Mouse (Mus musculus): ENCODE measurements around the gene Xpnpep3.
A peak's percentile ranks its signal among the peaks of the same experiment; 100 is the strongest.

Xpnpep3 gene

DNA sequence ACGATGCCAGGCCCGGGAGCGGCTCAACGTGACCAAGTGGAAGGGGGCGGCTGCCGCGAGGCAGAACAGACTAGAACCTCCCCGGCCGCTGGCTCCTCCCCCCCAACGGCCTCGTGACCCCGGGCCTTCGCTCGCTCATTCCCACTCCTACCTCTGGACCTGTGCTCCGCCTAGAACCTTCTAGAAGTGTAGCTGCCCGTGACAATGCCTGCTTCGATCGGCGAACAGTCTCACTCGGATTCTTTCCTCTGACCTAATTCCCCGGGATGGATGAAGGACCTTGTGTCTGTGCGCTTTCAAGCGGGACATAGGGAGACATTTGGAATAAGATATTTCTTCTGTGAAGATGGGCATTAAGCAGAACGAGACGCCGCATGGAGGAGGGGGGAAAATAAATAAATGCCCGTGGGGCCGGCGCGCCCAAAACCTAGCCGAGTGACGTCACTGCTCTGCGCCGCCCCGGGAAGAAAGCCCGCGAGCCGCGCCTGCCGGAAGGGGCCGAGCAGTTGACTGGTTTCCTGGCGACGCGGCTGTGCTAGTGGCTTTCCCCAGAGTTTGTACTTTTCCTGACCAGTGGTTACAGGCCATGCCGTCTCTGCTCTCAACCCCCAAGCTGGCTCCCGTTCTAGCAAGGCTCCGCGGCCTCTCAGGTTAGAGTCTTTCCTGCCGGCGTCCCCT, at the start of gene Xpnpep3, which contains the start of gene St13:
Xpnpep3 (plus strand) TSS at position 501 of the 678 bp plus-strand sequence.
St13 (minus strand) TSS at position 440 of the 678 bp plus-strand sequence.
- DNase-seq (ENCODE audit: low read depth), result peak; percentile 98

GRCm38 (mm10) chr15:81350401-81350800, 49.5 kb upstream of the Xpnpep3 start:
- DNase-seq (ENCODE audit: low read depth), result peak; percentile 30

GRCm38 (mm10) chr15:81352638-81353037, 47.3 kb upstream of the Xpnpep3 start:
- no peak for DNase-seq (ENCODE audit: low read depth)

GRCm38 (mm10) chr15:81355146-81355761, 44.7 kb upstream of the Xpnpep3 start:
- peak; percentile 61 for DNase-seq (ENCODE audit: low read depth)

- DNase-seq (ENCODE audit: low read depth), result no peak
Observed at GRCm38 (mm10) chr15:81356946-81357345, 43.0 kb upstream of the Xpnpep3 start.

DNA sequence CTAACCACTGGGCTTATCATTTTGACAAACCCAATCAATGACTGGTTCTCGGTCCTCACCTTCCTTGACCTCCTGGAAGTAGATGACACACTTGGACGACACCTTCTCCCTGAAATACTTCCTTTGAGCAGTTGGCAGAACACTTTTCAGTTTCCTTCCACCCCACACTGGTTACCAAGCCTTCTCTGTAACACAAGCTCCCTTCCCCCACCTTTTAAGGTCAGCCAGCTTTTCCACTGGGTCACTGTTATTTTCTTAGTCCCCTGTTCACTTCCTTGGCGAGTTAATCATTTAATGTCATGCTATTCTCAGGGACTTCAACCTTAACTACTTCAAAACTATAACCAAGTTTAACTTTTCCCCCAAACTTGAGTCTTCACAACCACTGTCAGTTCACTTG, 41.0 kb upstream of the Xpnpep3 start:
- DNase-seq (ENCODE audit: low read depth), result no peak

DNA sequence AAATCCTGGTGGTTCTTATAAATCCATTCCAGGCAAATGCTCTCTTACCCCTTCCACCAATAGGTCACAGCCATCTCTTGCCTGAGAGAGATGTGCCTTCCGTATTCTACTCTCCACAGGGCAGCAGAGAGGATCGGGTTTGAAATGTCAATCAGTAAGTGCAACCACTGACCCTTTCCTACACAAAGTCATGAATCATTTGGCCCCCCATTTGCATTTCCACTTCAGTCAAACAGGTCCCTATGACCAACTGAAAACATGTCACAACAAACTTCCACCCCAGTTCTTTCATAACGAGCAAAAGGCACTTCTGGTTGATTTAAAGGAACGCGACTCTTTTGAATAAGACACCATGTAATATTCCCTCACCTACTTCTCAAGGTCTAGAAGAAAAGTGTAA, 40.5 kb upstream of the Xpnpep3 start:
- no peak for DNase-seq (ENCODE audit: low read depth)

- peak; percentile 97 for DNase-seq (ENCODE audit: low read depth)
Observed at GRCm38 (mm10) chr15:81360345-81361021, 39.5 kb upstream of the Xpnpep3 start, which contains the start of gene Slc25a17. TSS of gene Slc25a17 (minus strand) at chr15:81360812.

DNA sequence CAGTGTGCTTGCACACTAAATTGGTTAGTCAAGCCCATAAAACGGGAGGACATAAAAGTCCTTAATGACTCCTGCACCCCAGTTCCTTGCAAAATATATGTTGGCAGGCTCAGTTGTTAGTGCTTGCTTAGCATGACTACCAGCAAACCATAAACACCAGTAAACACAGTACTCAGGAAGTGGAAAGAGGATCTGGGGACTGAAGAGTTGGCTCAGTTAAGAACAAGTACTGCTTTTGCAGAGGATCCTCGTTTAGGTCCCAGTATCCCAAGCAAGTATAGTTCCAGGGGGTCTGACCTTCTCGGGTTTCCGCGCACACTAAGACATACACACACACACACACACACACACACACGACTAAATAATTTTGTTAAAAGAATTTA, 38.9 kb upstream of the Xpnpep3 start:
- DNase-seq (ENCODE audit: low read depth), result no peak

GRCm38 (mm10) chr15:81361417-81362015, 38.4 kb upstream of the Xpnpep3 start:
- no peak for DNase-seq (ENCODE audit: low read depth)

DNA sequence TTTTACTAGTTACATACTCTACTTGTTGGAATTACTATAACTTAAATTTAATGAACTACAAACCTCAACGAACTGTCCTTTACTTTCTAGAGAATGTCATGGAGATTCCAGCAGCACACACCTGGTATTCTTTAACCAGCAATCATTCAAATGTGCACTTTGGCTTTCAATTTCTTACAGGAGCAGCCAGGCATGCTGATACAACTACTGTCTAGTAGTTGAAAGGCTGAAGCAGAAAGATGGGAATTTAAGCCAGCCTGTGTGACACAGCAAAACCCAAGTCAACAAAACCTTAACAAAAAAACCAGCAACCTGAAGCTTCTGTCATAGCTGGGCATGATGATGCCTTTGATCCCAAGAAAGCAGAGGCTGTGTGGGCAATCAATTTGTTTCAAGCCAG, 37.4 kb upstream of the Xpnpep3 start:
- no peak for DNase-seq (ENCODE audit: low read depth)

- DNase-seq (ENCODE audit: low read depth), result no peak
Observed at GRCm38 (mm10) chr15:81364271-81364670, 35.7 kb upstream of the Xpnpep3 start.

- DNase-seq (ENCODE audit: low read depth), result no peak
Observed at GRCm38 (mm10) chr15:81365246-81365645, 34.7 kb upstream of the Xpnpep3 start.

DNA sequence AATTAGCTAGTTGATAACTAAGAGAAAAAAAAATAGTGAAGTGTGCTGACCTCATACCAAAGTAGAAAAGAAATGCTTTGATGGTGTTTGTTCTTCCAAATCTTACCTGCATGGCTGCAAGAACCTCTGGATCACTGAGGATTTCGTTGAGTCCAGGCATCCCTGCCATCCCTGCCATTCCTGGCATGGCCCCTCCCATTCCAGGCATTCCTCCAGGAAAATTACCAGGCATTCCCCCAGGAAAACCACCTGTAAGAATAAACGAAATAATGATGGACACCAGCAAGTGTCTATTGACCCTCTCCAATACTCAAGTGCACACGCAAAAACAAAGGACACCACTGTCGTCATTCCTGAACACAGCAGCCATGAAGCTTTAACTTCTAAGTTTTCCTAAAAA, 33.7 kb upstream of the Xpnpep3 start:
- no peak for DNase-seq (ENCODE audit: low read depth)

DNA sequence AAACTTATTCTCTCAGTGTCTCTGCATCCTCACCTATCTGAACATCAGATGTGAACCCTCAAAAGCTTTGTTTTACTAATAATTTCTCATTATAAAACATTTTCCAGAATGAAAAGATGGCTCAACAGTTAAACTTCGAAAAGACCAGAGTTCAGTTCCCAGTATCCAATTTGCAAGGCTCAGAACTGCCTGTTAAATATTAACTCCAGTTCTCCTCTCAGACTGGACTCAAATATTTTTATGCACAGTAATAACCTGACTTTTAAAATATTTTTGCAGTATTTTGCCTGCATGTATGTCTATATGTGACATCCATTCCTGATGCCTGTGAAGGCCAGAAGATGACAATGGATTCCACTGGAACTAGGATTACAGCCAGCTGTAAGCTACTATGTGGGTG, 31.3 kb upstream of the Xpnpep3 start:
- DNase-seq (ENCODE audit: low read depth), result no peak

DNA sequence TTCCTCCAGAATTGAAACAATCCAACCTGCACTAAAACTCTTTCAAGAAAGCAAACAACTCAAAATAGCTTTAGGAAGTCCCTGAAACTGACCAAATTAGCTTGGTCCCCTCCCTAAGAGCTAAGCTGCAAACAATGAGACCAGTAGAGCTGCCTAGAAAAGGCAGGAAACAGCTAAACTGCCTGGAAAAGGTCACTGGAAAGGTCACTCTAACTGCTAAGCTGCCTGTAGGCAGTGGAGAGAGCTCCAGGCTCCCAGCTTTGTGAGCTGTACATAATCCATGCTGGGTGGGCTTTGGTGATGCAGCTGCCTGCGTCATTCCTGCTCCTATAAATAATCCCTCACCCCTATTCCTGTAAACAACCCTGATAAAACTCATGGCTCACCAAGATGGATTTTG, 29.6 kb upstream of the Xpnpep3 start:
- no peak for DNase-seq (ENCODE audit: low read depth)

DNA sequence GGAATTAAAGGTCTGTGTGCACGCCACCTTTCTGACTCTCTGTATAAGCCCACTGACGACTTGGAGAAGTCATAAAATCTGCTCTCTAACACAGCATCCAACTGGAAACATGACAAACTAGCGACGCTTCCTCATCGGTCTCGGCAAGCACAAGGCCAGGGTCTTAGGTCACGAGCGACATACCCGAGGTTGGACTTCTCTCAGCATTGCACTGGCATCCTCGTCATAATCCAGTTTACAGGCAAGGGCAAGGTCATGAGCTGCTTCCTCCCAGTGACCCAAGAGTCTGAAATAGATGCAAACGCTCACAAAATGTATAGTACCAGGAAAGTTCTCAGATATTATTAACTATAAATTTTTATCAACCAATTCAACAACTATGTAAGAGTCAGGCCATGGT, 25.3 kb upstream of the Xpnpep3 start:
- no peak for DNase-seq (ENCODE audit: low read depth)

DNA sequence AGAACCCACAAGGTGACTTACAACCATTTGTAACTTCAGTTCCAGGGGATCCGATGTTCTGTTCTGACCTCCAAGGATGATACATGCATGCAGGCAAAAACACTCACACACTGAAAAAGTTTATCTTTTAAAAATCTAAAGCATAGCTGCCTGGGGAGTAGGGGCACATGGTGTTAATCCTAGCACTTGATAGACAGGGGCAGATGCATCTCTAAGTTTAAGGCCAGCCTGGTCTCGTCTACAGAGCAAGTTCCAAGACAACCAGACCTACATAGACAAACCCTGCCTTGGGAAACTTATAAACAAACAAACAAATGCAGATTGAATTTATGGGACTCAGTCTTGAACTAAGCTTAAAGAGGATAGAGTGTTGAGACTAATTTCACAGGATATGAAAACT, 21.1 kb upstream of the Xpnpep3 start:
- no peak for DNase-seq (ENCODE audit: low read depth)

- DNase-seq (ENCODE audit: low read depth), result peak; percentile 15
Observed at GRCm38 (mm10) chr15:81386327-81386726, 13.6 kb upstream of the Xpnpep3 start.

DNA sequence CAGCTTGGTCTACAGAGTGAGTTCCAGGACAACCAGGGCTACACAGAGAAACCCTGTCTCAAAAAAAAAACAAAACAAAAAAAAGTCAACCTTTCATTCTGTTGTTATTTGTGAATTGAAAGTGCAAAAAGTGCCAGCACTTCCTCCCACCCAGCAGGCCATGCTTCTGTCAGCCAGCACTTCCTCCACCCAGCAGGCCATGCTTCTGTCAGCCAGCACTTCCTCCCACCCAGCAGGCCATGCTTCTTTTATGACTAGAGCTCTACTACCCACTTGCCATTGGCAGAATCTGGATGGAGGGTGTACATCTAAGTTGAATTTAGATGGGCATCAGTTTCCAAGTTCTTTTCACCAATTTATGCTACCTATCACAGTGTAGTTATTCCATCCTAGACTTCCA, 6.9 kb upstream of the Xpnpep3 start:
- DNase-seq (ENCODE audit: low read depth), result no peak

DNA sequence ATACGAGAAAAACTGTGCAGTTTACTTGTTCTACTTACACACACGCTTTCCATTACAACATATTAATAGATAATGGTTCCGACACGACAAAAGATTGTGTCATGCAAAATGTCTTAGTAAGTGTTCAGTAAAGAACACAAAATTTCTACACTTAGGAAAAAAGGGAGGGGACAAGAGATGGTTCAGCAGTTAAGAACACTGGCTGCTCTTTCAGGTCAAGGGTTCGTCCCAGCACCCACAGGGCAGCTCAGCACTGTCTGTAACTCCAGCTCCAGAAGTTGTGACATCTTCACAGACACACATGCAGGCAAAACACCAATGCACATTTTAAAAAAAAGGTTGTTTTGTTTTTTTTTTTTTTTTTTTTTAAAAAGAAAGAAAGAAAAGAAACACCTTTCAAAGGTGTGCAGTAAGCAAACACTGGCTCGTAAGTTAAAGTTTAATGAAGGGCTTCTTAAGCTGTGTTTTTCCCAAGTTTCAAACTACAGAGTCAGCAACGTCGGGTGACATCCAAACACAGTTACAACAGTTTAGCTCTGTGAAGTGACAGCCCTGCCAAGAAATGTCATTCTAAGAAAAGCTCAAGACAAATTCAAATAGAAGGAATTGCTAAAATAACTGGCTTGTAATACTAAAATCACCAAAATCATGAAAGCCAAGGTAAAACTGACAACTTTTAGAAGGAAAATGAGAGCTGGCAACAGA, 5.6 kb upstream of the Xpnpep3 start:
- DNase-seq (ENCODE audit: low read depth), result no peak

DNA sequence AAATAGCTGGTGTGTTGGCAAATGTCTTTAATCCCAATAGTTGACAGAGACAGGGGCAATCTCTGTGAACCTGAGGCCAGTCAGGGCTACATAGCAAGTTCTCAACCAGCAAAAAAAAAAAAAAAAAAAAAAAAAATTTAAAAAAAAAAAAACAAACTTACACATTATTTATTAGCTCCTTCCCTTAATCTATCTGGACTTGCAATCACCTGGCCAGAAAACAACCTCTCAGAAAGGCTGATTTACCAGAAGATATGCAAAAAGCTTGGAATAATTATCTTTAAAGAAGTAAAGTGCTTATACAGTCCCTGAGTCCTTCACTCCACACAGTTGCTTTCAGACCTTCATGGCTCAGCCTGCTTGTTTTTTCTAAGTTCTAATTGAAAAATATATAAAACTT, 1.7 kb upstream of the Xpnpep3 start:
- no peak for DNase-seq (ENCODE audit: low read depth)

Measured in NIH3T3 (cell line).